Mouse (Mus musculus) heart, postnatal 0 days (tissue): ENCODE results near the gene Ggnbp2. TPM values are rescaled to one million over a fixed set of nuclear protein-coding genes. Genes with fewer than 3 reads are reported as not detected.

ENCODE experiments used
- ATAC-seq: fragments of 200-750 bp; cut with Nextera tagmentation; 2 replicates; pipeline ENCODE4 v1.8.0; 2017; ENCODE audit warnings: low read depth, moderate number of reproducible peaks, moderate library complexity; ENCODE audit not compliant: insufficient read depth
- DNase-seq: peaks from one replicate; pipeline ENCODE4 v3.0.0-alpha.2; 2016; ENCODE audit warnings: low spot score
- H3K27ac ChIP-seq: fragments of 300-500 bp; sonication (generic); 2 replicates; pipeline ENCODE4 v1.5.1; 2014; ENCODE audit warnings: low read depth, mild to moderate bottlenecking
- H3K27me3 ChIP-seq: fragments of 300-500 bp; sonication (generic); 2 replicates; pipeline ENCODE4 v1.6.1; 2014; ENCODE audit warnings: low read length, mixed read lengths; ENCODE audit not compliant: control insufficient read depth, insufficient read depth
- H3K36me3 ChIP-seq: fragments of 300-500 bp; sonication (generic); replicated peaks from 2 replicates; pipeline ENCODE4 v1.6.1; 2014; ENCODE audit warnings: low read length, mixed read lengths; ENCODE audit not compliant: control insufficient read depth, insufficient read depth
- H3K4me1 ChIP-seq: fragments of 300-500 bp; sonication (generic); 2 replicates; pipeline ENCODE4 v1.6.1; 2014; ENCODE audit warnings: antibody characterized with exemption; ENCODE audit not compliant: control insufficient read depth, insufficient read depth
- H3K4me2 ChIP-seq: fragments of 300-500 bp; sonication (generic); 2 replicates; pipeline ENCODE4 v1.6.1; 2014; ENCODE audit warnings: low read depth, mild to moderate bottlenecking, low read length, moderate library complexity
- H3K4me3 ChIP-seq: fragments of 300-500 bp; sonication (generic); 2 replicates; pipeline ENCODE4 v1.5.1; 2014; ENCODE audit warnings: low read depth, low read length
- H3K9ac ChIP-seq: fragments of 300-500 bp; sonication (generic); replicated peaks from 2 replicates; pipeline ENCODE4 v1.6.1; 2014; ENCODE audit warnings: low read depth, low read length, mixed read lengths
- H3K9me3 ChIP-seq: fragments of 300-500 bp; sonication (generic); replicated peaks from 2 replicates; pipeline ENCODE4 v1.6.1; 2016; ENCODE audit warnings: low read length; ENCODE audit not compliant: control insufficient read depth
- CTCF ChIP-seq: IDR thresholded peaks from 2 replicates; pipeline ENCODE4 v1.5.1; 2016; ENCODE audit warnings: antibody characterized with exemption, control low read depth, low read depth
- EP300 ChIP-seq: IDR thresholded peaks from 2 replicates; pipeline ENCODE4 v1.6.1; 2016; ENCODE audit warnings: antibody characterized with exemption, low read depth
- WGBS: fragments of 180-500 bp; shearing (Covaris S2); extraction: QIAGEN DNeasy Blood & Tissue Kit; methylation state at CpG from one replicate; pipeline ENCODE4 v1.1.7; 2014; 5-methylcytosine and 5-hydroxymethylcytosine counted together
- polyA plus RNA-seq: library from polyadenylated mRNA; unstranded; fragments of >200 nt; fragmentation: Nextera tagmentation; extraction: Ambion mirVana; gene quantifications from 2 replicates; pipeline ENCODE4 v1.2.1, GENCODE M21; 2015
- total RNA-seq: library from RNA; depleted of rRNA; stranded (reverse); fragments of >200 nt; gene quantifications from 2 replicates; pipeline ENCODE4 v1.2.3, GENCODE M21; 2014; ENCODE audit warnings: low replicate concordance

The Ggnbp2 gene
- total and polyA plus RNA-seq, 2 experiments from 2014 or later = 35.0 to 39.4 TPM

DNA sequence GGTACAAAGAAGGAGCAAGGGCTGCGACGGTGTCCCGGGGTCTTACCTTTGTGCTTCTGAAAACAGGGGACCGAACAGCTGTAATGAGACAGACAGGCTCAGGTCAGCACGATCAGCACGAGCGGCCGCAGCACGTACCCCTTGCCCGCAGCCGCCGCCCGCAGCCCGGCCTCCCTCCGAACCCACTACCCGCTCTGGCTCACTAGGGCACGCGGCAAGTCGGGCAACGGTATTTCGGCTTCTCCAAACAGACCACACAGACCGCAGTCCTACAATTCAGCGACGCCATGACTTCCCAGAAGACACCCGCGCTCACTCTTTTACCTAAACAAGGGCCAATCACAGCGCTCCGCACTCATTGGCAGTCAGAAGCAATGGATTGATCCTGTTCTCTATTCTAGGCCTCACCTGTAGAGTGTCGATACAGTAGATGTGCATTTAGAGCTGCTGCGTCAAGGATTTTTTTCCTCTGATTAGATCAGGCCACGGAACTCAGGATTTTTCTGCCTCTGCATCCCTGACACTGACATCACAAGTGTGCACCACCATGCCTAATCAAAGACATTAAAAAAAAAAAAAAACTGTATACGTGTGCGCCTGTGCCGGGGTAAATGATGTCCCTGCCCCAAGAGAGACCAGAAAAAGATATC, 45.6 kb upstream of the Ggnbp2 start, which contains the start of gene Znhit3:
Znhit3 (minus strand) TSS at position 314 of the 650 bp plus-strand sequence.
- Histone ChIP-seq H3K36me3 (peaks cover 20% of the 10 kb centered on the region), H3K27ac (0 out of 2 replicates have a peak within 1 kb of the TSS, but pooled peaks have one; percentile 15), H3K9ac (peak within 1 kb of the TSS; percentile 78), H3K4me2 (peak within 1 kb of the TSS; percentile 91), H3K4me1 (0 out of 2 replicates have a peak, but pooled peaks cover 10% of the 10 kb centered on the region), H3K27me3 (no peaks in the 10 kb centered on the region), H3K4me3 (peak within 1 kb of the TSS; percentile 86), H3K9me3 (no peaks in the 10 kb centered on the region)
- ATAC-seq = peak; percentile 89
- peak; percentile 94 for DNase-seq
- 5% methylated on average over 34 of the region's 34 CpGs for WGBS
- TF ChIP-seq CTCF = no peak
- no peak for TF ChIP-seq EP300

DNA sequence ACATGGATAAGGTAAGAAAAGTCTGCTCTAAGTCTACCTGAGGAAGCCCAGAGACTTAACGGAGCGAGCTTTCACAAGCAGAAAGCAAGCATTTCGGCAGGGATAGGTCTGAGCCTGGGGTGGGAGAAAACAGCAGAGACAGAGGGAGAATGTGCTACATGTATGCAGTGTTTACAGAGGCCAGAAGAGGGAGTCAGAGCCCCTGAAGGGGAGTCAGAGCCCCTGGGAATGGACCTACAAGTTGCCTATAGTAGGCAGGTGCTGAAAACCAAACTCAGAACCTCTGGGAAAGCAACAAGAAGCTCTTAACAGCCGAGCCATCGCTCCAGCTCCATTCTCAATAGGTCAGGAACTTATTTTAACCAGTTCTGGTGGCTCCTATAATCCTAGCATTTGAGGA, 44.1 kb upstream of the Ggnbp2 start:
- 88% methylated on average over 5 of the region's 5 CpGs for WGBS
- DNase-seq = no peak
- Histone ChIP-seq H3K4me1 (0 out of 2 replicates have a peak, but pooled peaks cover 10% of the 10 kb centered on the region), H3K36me3 (peaks cover 34% of the 10 kb centered on the region), H3K27me3 (no peaks in the 10 kb centered on the region), H3K9ac (no peak overlapping the region), H3K4me3 (no peak overlapping the region), H3K4me2 (no peak overlapping the region), H3K9me3 (no peaks in the 10 kb centered on the region), H3K27ac (no peak overlapping the region)
- ATAC-seq = no peak
- TF ChIP-seq CTCF = no peak
- no peak for TF ChIP-seq EP300

DNA sequence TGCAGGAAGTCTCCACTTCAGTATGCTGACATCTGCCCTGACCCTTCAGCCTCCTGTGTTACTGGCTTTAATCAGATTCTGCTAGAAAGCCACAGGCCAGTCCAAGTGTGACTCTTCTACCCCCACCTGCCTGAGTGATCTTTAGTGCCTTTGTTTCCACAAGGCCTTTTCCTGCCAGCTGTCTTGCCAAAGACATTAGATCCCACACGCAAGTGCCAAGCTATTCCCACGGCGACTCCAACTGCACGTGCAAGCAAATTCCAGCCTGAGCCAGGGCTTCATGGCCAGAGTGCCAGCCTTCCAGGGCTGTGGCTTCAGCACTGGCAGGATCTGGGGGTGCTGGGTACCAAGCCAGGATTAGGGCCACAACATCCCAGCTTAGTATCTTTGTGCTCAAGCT, 39.8 kb upstream of the Ggnbp2 start:
- DNase-seq (no peak), ATAC-seq (no peak)
- H3K4me1 ChIP-seq = 0 out of 2 replicates have a peak, but pooled peaks cover 3% of the 10 kb centered on the region
- H3K9ac ChIP-seq = no peak overlapping the region
- TF ChIP-seq EP300 = no peak
- no peak overlapping the region for H3K27ac ChIP-seq
- H3K36me3 ChIP-seq = peaks cover 74% of the 10 kb centered on the region
- H3K4me2 ChIP-seq = no peak overlapping the region
- WGBS = 75% methylated on average over 4 of the region's 4 CpGs
- no peak overlapping the region for H3K4me3 ChIP-seq
- no peaks in the 10 kb centered on the region for H3K27me3 ChIP-seq
- no peaks in the 10 kb centered on the region for H3K9me3 ChIP-seq

DNA sequence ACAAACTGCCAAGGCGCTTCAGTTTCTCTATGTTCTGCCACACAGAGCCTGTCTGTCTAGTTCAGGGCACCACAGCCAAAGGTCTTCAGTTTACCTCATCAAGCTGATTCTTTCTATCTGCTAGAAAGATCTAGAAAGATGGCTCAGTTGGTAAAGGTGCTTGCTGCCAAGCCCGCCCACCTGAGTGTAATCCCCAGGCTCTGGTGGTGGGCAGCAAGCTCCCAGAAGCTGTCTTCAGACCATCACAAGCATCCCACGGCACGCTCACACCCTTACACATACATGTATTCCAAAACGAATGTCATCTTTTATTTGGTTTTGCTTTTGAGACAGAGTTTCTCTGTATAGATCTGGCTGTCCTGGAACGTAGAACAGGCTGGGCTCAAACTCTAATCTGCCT, 37.9 kb upstream of the Ggnbp2 start:
- ATAC-seq (no peak), DNase-seq (no peak)
- TF ChIP-seq CTCF (no peak), EP300 (no peak)
- H3K9me3 ChIP-seq = no peaks in the 10 kb centered on the region
- no peak overlapping the region for H3K9ac ChIP-seq
- H3K4me2 ChIP-seq = no peak overlapping the region
- H3K4me1 ChIP-seq = no peaks in the 10 kb centered on the region
- 90% methylated on average over 6 of the region's 6 CpGs for WGBS
- no peaks in the 10 kb centered on the region for H3K27me3 ChIP-seq
- no peak overlapping the region for H3K27ac ChIP-seq
- peaks cover 94% of the 10 kb centered on the region for H3K36me3 ChIP-seq
- H3K4me3 ChIP-seq = no peak overlapping the region

DNA sequence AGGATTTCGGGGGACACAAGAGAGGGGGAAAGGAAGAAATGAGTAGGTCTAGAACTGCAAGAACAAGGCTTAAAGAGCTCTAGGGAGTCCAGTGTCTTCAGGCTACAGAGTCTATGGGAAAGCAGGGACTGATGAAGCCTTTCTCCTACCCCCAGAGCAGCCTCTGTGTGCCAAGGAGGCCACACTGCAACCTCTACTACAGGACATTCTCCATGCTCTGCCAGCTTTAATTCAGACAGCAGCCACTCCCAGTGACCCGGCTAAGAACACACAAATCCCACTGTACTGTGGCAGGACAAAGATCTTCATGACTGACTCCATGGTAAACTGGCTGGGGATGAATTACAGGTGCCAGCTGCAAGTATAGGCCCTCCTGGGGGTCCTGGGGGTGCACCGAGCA, 36.5 kb upstream of the Ggnbp2 start:
- peaks cover 96% of the 10 kb centered on the region for H3K36me3 ChIP-seq
- no peaks in the 10 kb centered on the region for H3K9me3 ChIP-seq
- no peaks in the 10 kb centered on the region for H3K4me1 ChIP-seq
- no peak overlapping the region for H3K9ac ChIP-seq
- no peak for ATAC-seq
- no peak overlapping the region for H3K27ac ChIP-seq
- WGBS = 81% methylated on average over 3 of the region's 3 CpGs
- no peak overlapping the region for H3K4me2 ChIP-seq
- DNase-seq = no peak
- H3K4me3 ChIP-seq = no peak overlapping the region
- TF ChIP-seq EP300 (no peak), CTCF (no peak)
- no peaks in the 10 kb centered on the region for H3K27me3 ChIP-seq
